Mouse (Mus musculus) left cerebral cortex, adult 8-10 months (tissue): Measurements from ENCODE around the gene Slc25a4. TPM values are rescaled to one million over a fixed set of nuclear protein-coding genes. Genes with fewer than 3 reads are reported as not detected.
"Not testable (repeated sequence)": the region's sequence is repeated elsewhere in the genome, so short reads cannot be mapped to it uniquely, and the experiment has no call there.

Experiments used
- DNase-seq, 2 experiments: peaks; one replicate each; pipeline ENCODE4 v3.0.0; 2022; ENCODE audit warnings: low spot score in 2 of 2
- total RNA-seq, 4 experiments: library from RNA; stranded (reverse); gene quantifications; 2 replicates each; pipeline ENCODE4 v1.2.4; 2022

Slc25a4 gene
- 100 to 1,000 TPM; 543 to 583 (median 554) TPM for total RNA-seq

- peak; percentile 96 for DNase-seq
Measured at GRCm38 (mm10) chr8:46210404-46211315, at the start of gene Slc25a4. Gene Slc25a4 (minus strand): TSS chr8:46211284.

- no peak for DNase-seq
Measured at GRCm38 (mm10) chr8:46257921-46258682, 47.0 kb upstream of the Slc25a4 start.

DNA sequence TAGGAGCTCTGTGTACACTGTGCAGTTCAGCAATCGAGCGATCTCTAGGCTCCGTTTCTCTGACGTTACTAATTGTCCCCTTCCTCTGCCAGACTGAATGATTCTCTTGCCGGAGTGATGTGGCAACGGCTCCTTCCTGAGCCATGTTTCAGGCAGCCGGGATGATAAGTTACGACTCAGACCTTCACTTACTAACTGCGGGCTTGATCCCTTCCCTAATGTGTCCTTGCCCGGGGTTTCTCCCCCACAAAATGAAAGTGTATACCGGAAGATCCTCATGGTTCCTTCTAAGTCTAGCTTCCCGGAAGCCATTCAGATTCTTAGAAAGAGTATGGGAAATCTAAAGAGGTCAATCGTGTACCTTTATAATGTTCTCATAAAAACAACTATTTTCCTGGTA is 41.4 kb upstream of the Slc25a4 start:
- DNase-seq = no peak

DNA sequence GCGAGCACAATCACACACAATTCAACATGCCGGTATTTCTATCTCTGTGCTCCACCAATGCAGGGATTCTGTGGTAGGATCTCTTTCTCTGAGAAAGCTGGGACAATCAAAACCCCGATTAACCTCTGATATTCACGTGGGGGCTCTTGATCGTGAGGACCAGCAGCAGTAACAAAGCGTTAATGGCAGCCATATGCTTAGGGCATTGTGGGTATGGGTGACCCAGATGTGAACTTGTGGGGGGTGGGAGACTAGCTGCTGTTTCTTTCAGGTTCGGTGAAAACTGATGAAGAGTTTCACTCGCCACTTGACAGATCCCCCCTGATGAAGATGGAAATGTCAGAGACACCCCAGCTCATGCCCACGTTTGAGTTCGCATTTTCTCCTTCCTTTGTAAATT is 40.5 kb upstream of the Slc25a4 start:
- DNase-seq = no peak

DNA sequence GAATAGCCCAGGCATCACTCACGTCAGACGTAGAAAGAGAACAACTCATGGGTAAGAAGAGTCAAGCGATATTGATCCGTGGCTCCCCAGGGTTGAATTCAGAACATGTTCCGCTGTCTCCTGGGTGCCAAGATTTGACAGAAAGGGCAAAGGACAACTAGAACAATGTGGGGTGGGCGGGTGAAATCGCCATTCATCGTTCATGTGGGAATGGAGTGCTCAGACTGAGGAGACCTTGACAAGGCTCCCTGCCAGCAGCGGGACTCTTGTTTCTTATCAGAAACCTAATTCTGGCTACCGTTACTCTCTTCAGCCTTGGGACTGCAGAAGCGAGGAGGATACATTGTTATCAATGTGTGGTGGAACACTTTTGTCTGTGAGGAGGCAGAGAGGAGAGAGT is 35.3 kb upstream of the Slc25a4 start:
- no peak for DNase-seq

DNA sequence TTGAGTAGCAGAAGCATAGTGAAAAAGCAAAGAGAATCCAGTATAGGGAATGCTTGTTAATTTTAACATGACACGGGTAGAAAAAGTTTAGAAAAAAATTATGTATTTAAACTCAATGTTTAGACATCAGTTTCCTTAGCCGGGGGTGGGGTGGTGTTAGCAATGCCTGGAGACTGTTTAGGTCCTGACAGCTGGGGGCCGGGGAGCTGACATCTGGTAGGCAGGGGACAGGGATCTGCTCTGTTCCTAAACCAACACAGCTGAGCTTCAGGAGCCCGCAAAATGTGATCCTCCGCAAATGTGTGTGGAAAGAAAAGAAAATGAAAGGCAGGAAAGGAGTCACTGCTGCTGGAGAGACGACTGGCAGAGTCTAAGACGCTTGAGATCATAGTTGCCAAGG is 31.9 kb upstream of the Slc25a4 start:
- DNase-seq = no peak

DNA sequence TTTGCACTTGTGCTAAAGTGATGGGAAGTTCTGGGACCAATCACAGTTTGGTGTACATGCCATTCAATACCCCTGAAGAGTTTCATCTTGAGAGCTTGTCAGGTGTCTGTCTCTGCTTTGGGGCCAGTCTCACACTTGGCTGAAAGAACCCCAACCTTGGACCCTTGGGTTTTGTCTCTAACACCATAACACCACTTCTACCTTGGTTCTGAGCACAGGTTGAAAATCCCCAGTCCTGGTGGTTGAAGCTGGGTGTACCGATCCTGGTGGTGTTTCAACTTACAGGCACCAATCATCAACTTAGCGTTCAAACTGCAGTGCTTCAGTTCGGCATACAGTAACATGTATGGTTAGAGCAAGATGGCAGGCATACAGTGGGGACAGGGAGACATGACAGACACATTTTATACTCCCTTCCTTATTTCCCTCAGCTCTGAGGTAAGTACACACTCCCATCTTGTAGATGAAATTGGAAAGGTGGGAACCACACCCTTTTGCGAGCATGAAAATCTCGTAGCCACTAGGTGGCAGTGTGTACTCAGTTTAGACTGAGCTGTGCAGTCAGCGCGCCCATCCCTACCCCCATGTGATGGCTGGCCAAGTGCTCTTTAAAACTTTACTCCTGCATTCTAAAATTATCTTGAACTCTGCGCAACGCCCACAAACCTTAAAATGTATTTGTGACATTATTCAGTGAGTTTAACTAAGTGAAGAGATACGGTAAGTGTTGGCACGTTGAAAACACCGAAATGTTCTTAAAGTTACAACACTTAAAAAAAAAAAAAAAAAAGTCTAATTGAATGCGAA is 30.7 kb upstream of the Slc25a4 start:
- DNase-seq = peak; percentile 41 to 52

DNA sequence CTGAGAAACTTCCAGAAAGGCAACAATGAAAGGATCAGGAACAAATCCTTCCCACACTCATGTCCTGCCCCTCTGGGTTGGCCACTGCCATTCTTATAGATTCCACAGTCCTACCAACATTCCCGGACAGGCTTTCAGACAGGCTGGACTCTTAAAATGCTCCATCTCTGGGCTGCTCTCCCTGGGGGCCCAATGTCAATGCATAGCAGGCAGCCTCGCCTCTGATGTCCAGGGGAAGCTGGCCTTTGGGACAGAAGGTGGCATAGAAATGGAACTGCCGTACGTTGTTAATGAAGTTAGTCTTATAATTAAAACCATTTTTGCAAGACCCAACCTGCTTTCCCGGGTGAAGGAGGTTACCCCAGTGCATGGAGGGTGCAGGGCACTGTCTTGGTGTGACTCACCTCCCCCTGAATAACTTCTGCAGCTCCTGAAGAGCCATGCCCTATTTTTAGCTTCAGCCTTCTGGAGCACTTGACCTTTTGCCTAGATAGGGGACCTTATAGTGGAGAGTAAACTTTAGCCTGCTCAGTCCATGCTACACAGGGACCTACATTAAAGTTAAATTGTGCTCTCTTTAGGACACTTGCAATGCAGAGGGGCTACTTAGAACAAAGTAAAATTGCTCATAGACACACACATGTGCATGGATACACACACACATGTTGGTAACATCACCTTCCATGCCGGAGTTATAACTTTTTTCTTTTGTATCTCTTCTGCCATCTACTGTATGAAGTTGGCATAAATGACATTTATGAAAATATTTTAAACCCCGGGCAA is 25.5 kb upstream of the Slc25a4 start:
- no peak for DNase-seq

DNA sequence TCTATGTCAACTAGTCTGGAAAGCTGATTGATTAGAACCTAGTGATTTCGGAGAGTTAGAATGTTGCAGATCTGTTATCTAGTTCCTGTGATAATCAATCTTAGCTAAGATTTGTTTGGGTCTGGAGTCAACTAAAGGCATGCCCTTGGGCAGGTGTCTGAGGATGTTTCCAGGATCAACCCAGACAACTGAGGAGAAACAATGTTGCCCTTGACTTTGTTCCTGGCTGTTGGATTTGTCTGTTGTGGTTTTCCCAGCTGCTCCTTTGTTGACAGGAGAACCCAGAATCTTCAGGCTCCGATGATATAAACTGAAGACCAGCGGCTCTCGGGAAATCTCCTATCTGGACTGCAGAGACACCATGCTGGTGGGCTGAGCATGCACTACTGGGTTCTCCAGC is 23.7 kb upstream of the Slc25a4 start:
- DNase-seq = no peak

GRCm38 (mm10) chr8:46232798-46233197 is 21.7 kb upstream of the Slc25a4 start:
- no peak for DNase-seq

GRCm38 (mm10) chr8:46231968-46232367 is 20.9 kb upstream of the Slc25a4 start:
- not testable (repeated sequence) for DNase-seq

DNA sequence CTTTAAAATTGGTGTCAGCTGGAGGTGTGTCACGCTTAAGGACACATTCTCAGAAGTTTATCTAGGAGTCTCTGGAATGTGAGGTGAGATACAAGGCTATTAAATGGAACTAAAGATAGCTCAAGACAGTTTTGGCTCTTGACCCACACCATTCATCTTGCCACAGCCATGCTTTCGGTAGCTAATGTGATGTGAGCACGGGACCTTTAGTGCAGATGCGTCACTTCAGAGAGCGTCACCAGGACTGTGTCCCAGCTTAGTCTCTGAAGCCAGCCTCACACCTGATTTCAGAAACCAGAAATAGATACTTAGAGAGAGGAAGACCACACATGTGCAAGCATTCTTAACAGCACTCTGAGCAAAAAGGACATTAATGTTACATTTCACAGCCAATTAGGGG is 15.5 kb upstream of the Slc25a4 start:
- DNase-seq = no peak

- DNase-seq = no peak
Measured at GRCm38 (mm10) chr8:46225501-46225900, 14.4 kb upstream of the Slc25a4 start.

DNA sequence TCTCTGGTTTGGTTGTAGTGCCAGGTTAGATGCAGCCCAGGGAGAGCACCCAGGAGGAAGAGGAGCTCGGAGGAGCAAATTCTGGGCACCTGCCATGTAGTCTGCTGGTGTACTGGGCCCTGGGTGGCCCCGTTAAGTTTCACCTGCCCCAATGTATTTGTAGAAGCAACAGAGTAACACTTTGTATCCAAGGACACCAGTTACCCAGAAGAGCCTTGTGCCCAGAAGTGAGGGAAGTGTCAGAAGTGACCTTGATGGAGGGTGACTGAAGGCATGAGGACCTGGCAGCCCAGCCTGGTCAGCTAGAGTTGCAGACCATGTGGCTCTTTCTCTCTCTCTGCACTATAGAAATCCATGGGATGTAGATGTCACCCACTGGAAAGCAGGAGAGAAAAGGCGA is 9.5 kb upstream of the Slc25a4 start:
- no peak for DNase-seq

- DNase-seq = peak; percentile 47 to 57
Measured at GRCm38 (mm10) chr8:46216838-46217237, 5.8 kb upstream of the Slc25a4 start.

- DNase-seq = no peak
Measured at GRCm38 (mm10) chr8:46213971-46214480, 2.9 kb upstream of the Slc25a4 start.

GRCm38 (mm10) chr8:46212194-46212593 is 1.1 kb upstream of the Slc25a4 start:
- DNase-seq = peak in 1 of 2 experiments; percentile 45

- DNase-seq = no peak
Measured at GRCm38 (mm10) chr8:46211611-46212071, 557 bp upstream of the Slc25a4 start.

DNA sequence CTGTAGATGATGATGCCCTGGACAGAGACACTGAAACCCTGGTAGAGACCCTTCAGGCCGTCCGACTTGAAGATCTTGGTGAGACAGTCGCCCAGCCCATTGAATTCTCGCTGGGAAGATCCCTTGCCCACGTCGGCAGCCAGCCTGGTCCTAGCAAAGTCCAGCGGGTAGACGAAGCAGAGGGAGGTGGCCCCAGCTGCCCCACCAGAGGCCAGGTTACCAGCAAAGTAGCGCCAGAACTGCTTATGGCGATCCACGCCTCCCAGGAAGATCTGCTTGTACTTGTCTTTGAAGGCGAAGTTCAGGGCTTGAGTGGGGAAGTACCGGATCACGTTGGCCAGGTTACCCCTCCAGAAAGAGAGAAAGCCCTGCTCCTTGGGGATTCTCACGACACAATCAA is 2.0 kb downstream of the Slc25a4 start:
- no peak for DNase-seq

- DNase-seq = peak in 1 of 2 experiments; percentile 47
Measured at GRCm38 (mm10) chr8:46208354-46208753, 2.7 kb downstream of the Slc25a4 start.
